Mouse (Mus musculus) lung, embryonic 16.5 days (tissue): ENCODE measurements around the gene Ralgapa2. TPM values are rescaled to one million over a fixed set of nuclear protein-coding genes. Genes with fewer than 3 reads are reported as not detected.
A peak's percentile ranks its signal among the peaks of the same experiment; 100 is the strongest.

Experiments
- ATAC-seq: fragments of 200-750 bp; cut with Nextera tagmentation; 2 replicates; pipeline ENCODE4 v1.8.0; 2017; ENCODE audit warnings: low read depth, mild to moderate bottlenecking, moderate library complexity
- H3K27ac ChIP-seq: fragments of 300-500 bp; sonication (generic); 2 replicates; pipeline ENCODE4 v1.5.1; 2014; ENCODE audit warnings: mild to moderate bottlenecking, control low read depth, low read length
- H3K27me3 ChIP-seq: fragments of 300-500 bp; sonication (generic); 2 replicates; pipeline ENCODE4 v1.6.1; 2014; ENCODE audit warnings: low read depth, low read length, mixed read lengths; ENCODE audit not compliant: control insufficient read depth, insufficient read depth
- H3K36me3 ChIP-seq: fragments of 300-500 bp; sonication (generic); 2 replicates; pipeline ENCODE4 v1.6.1; 2014; ENCODE audit warnings: low read length; ENCODE audit not compliant: control insufficient read depth, insufficient read depth
- H3K4me1 ChIP-seq: fragments of 300-500 bp; sonication (generic); replicated peaks from 2 replicates; pipeline ENCODE4 v1.6.1; 2014; ENCODE audit warnings: low read length, mixed read lengths; ENCODE audit not compliant: control insufficient read depth, insufficient read depth
- H3K4me2 ChIP-seq: fragments of 300-500 bp; sonication (generic); 2 replicates; pipeline ENCODE4 v1.6.1; 2014; ENCODE audit warnings: low read depth, low read length, control low read depth
- H3K4me3 ChIP-seq: fragments of 300-500 bp; sonication (generic); 2 replicates; pipeline ENCODE4 v1.5.1; 2014; ENCODE audit warnings: mild to moderate bottlenecking, low read length, control low read depth
- H3K9ac ChIP-seq: fragments of 300-500 bp; sonication (generic); 2 replicates; pipeline ENCODE4 v1.6.1; 2014; ENCODE audit warnings: low read length, control low read depth
- H3K9me3 ChIP-seq: fragments of 300-500 bp; sonication (generic); 2 replicates; pipeline ENCODE4 v1.6.1; 2016; ENCODE audit warnings: low read length; ENCODE audit not compliant: control insufficient read depth
- WGBS: fragments of 180-500 bp; shearing (Covaris S2); extraction: QIAGEN DNeasy Blood & Tissue Kit; methylation state at CpG from one replicate; pipeline ENCODE4 v1.1.7; 2014; 5-methylcytosine and 5-hydroxymethylcytosine counted together
- polyA plus RNA-seq: library from polyadenylated mRNA; unstranded; fragments of >200 nt; fragmentation: Nextera tagmentation; extraction: Ambion mirVana; gene quantifications from 2 replicates; pipeline ENCODE4 v1.2.1, GENCODE M21; 2015

Gene Ralgapa2
- polyA plus RNA-seq, 1 experiment from 2014 or later = 8.4 TPM

- no peak overlapping the region for H3K4me2 ChIP-seq
- peaks cover 9% of the 10 kb centered on the region for H3K4me1 ChIP-seq
These were observed 9.4 kb downstream of the Ralgapa2 start for GRCm38 (mm10) chr2:146502578-146503311.

GRCm38 (mm10) chr2:146500067-146500466 lies 12.1 kb downstream of the Ralgapa2 start:
- H3K9ac ChIP-seq = no peak overlapping the region
- H3K27ac ChIP-seq = no peak overlapping the region
- H3K4me1 ChIP-seq = peaks cover 9% of the 10 kb centered on the region
- ATAC-seq = no peak
- H3K36me3 ChIP-seq = no peaks in the 10 kb centered on the region
- no peaks in the 10 kb centered on the region for H3K9me3 ChIP-seq
- H3K27me3 ChIP-seq = no peaks in the 10 kb centered on the region
- WGBS = 77% methylated on average over 1 of the region's 1 CpGs
- no peak overlapping the region for H3K4me3 ChIP-seq
- no peak overlapping the region for H3K4me2 ChIP-seq

More at GRCm38 (mm10) chr2:146502578-146503311, 9.4 kb downstream of the Ralgapa2 start:
- peak; percentile 79 for ATAC-seq
- H3K4me3 ChIP-seq = no peak overlapping the region
- no peaks in the 10 kb centered on the region for H3K9me3 ChIP-seq
- WGBS = 57% methylated on average over 9 of the region's 9 CpGs
- no peak overlapping the region; the same call in 1 of the 2 replicates for H3K9ac ChIP-seq
- peak overlapping the region; percentile 34; the same call in 1 of the 2 replicates for H3K27ac ChIP-seq
- no peaks in the 10 kb centered on the region for H3K36me3 ChIP-seq
- H3K27me3 ChIP-seq = no peaks in the 10 kb centered on the region

DNA sequence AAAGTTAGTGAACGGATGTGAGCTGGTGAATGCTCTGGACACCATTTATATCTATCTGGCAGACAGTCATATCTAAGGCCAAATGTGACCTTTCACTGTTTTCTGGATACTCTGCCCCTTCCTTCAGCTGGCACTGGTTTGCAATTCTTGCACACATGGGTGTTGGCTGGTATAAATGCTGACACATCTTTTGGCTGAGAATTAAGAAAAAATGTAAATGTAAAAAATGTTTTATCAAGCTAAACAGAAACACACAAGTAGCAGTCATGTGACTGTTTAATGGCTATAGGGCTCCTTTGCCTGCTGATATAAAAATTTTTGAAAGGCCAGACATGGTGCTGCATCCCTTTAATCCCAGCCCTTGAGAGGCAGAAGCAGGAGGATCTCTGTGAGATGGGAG lies 13.0 kb downstream of the Ralgapa2 start:
- Histone ChIP-seq H3K4me3 (no peak overlapping the region), H3K27ac (no peak overlapping the region), H3K4me1 (peaks cover 9% of the 10 kb centered on the region), H3K27me3 (no peaks in the 10 kb centered on the region), H3K36me3 (no peaks in the 10 kb centered on the region), H3K9me3 (no peaks in the 10 kb centered on the region), H3K9ac (no peak overlapping the region), H3K4me2 (no peak overlapping the region)
- WGBS = 76% methylated on average over 1 of the region's 1 CpGs
- ATAC-seq = no peak

- no peaks in the 10 kb centered on the region for H3K36me3 ChIP-seq
- WGBS = 54% methylated on average over 6 of the region's 6 CpGs
- no peak overlapping the region for H3K4me3 ChIP-seq
- no peaks in the 10 kb centered on the region for H3K27me3 ChIP-seq
- H3K27ac ChIP-seq = no peak overlapping the region
- H3K4me2 ChIP-seq = no peak overlapping the region
- no peak overlapping the region for H3K9ac ChIP-seq
- H3K4me1 ChIP-seq = peaks cover 9% of the 10 kb centered on the region
- ATAC-seq = no peak
- H3K9me3 ChIP-seq = no peaks in the 10 kb centered on the region
These were observed 13.8 kb downstream of the Ralgapa2 start for GRCm38 (mm10) chr2:146498298-146498697.

DNA sequence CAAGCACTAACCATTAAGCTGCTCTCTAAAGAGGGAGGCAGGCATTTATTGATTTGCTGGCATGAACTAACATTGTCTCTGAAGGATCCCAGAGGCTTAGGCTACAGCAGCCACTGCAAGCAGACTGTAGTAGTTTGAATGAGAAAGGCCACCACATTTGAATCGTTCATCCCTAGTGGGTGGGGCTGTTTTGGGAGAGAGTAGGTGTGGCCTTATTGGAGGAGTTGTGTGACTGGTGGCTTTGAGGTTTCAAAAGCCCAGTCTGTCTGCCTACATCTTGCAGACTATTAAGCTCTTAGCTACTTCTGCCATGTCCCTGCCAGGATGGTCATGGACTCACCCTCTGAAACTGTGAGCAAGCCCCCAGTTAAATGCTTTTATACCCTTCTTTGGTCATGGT lies 15.1 kb downstream of the Ralgapa2 start:
- WGBS = 32% methylated on average over 1 of the region's 1 CpGs
- H3K9ac ChIP-seq = no peak overlapping the region
- H3K9me3 ChIP-seq = no peaks in the 10 kb centered on the region
- H3K27me3 ChIP-seq = no peaks in the 10 kb centered on the region
- ATAC-seq = no peak
- H3K27ac ChIP-seq = no peak overlapping the region
- no peak overlapping the region for H3K4me3 ChIP-seq
- H3K36me3 ChIP-seq = no peaks in the 10 kb centered on the region
- no peaks in the 10 kb centered on the region for H3K4me1 ChIP-seq
- no peak overlapping the region for H3K4me2 ChIP-seq

- ATAC-seq = no peak
- Histone ChIP-seq H3K4me3 (no peak overlapping the region), H3K4me2 (no peak overlapping the region), H3K36me3 (no peaks in the 10 kb centered on the region), H3K9ac (no peak overlapping the region), H3K4me1 (no peaks in the 10 kb centered on the region), H3K9me3 (no peaks in the 10 kb centered on the region), H3K27me3 (no peaks in the 10 kb centered on the region), H3K27ac (no peak overlapping the region)
- WGBS = 76% methylated on average over 9 of the region's 9 CpGs
These were observed 16.4 kb downstream of the Ralgapa2 start for GRCm38 (mm10) chr2:146495781-146496180.

DNA sequence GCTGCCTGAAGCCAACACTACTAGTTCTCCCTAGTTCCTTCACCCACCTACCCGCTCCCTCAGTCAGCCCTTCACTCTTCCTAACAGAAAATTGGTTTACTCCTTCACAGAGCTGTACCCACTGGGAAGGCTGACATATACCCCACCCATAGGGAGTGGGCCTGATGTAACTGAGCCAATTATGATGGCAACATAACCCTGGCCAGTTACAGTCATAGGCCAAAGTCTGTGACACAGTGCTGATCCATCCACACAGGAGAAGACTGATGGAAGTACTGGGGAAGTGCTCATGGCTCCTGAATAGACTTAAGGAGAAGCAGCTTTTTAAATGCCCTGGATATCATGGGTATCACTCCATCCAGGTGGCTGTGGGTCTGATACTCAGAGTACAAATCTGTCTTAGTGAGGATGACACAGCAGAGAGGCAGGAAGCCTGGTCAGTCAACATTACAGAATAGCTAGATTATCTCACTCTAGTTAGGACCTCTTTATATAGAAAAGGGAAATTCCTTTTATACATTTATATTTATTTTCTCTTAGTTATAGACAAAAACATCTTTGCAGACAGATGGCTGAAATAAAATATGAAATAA lies 18.7 kb downstream of the Ralgapa2 start:
- H3K27ac ChIP-seq = no peak overlapping the region
- 94% methylated on average over 1 of the region's 1 CpGs for WGBS
- no peak for ATAC-seq

DNA sequence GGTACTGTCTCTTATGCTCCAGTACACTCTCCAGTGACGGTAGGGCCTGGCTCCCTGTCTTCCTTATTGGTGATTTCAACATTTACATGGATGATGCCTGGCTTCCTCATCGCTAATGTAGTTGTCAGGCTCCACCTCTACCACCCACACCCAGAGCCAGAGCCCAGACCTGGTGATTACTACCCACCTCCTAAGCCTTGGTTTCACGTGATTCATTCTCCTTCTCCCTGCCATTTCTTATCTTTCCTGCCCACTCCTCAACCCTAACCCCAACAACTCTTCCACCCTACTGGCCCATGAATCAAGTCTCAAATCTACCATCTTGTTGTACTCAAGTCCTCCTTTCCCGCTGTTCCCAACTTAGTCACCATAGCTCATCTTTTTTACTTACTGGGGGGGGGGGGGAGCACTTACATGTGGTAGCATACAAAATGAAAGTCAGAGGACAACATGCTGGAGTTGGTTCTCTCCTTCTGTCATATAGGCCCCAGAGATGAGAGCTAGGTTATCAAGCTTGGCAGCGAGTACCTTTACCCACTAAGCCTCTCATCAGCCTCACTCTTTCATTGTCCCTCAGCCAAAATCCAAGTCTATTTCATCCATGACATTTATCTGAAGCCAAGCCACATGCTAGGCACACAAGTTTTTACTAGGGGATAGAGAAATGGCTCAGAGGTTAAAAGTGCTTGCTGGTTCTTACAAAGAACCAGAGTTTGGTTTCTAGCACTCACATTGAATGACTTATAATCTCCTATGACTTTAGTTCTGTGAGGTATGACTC lies 20.1 kb downstream of the Ralgapa2 start:
- H3K4me2 ChIP-seq = no peak overlapping the region
- H3K27me3 ChIP-seq = no peaks in the 10 kb centered on the region
- H3K36me3 ChIP-seq = no peaks in the 10 kb centered on the region
- no peak overlapping the region for H3K27ac ChIP-seq
- WGBS = 85% methylated on average over 5 of the region's 5 CpGs
- no peaks in the 10 kb centered on the region for H3K4me1 ChIP-seq
- H3K9ac ChIP-seq = no peak overlapping the region
- H3K9me3 ChIP-seq = no peaks in the 10 kb centered on the region
- no peak for ATAC-seq
- H3K4me3 ChIP-seq = no peak overlapping the region

More for the DNA sequence above, 18.7 kb downstream of the Ralgapa2 start:
- Histone ChIP-seq H3K27me3 (no peaks in the 10 kb centered on the region), H3K9ac (no peak overlapping the region), H3K4me3 (no peak overlapping the region), H3K4me1 (no peaks in the 10 kb centered on the region), H3K4me2 (no peak overlapping the region), H3K36me3 (no peaks in the 10 kb centered on the region), H3K9me3 (no peaks in the 10 kb centered on the region)

DNA sequence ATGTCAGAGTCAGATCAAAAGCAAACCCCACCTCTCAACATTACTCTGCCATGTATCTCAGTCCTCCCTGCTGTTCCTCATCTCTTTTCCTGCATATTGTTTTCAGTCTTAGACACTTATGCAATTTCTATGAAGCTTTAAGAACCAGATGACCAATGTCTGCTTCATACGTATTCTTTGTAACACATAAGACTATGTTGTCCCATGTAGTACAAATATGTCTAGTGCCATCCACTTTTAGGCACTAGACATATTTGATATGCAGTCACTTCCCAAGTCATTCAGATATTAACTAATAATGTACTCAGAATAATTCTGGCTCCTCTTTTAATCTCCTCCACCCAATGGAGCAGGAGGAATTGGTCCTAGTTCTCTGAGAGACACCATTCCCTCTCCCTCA lies 21.2 kb downstream of the Ralgapa2 start:
- H3K9ac ChIP-seq = no peak overlapping the region
- H3K4me2 ChIP-seq = no peak overlapping the region
- no peaks in the 10 kb centered on the region for H3K4me1 ChIP-seq
- no peak overlapping the region for H3K4me3 ChIP-seq
- no peak for ATAC-seq
- H3K27ac ChIP-seq = no peak overlapping the region
- no peaks in the 10 kb centered on the region for H3K9me3 ChIP-seq
- no peaks in the 10 kb centered on the region for H3K36me3 ChIP-seq
- WGBS = 64% methylated on average over 1 of the region's 1 CpGs
- no peaks in the 10 kb centered on the region for H3K27me3 ChIP-seq
